Mouse (Mus musculus) myocyte (in vitro differentiated cells): ENCODE results near the gene Rpl3. TPM values are rescaled to one million over a fixed set of nuclear protein-coding genes. Genes with fewer than 3 reads are reported as not detected.

ENCODE experiments used
- H3K27me3 ChIP-seq: one replicate; pipeline ENCODE4 v1.6.1; 2011; ENCODE audit not compliant: control insufficient read depth, insufficient read depth, insufficient read length
- H3K36me3 ChIP-seq: one replicate; pipeline ENCODE4 v1.6.1; 2011; ENCODE audit not compliant: control insufficient read depth, insufficient read depth
- H3K4me2 ChIP-seq: one replicate; pipeline ENCODE4 v1.6.1; 2011; ENCODE audit warnings: low read depth, control low read depth
- H3K4me3 ChIP-seq: one replicate; pipeline ENCODE4 v1.5.1; 2011; ENCODE audit warnings: mild to moderate bottlenecking, control low read depth, moderate library complexity
- H3K79me2 ChIP-seq: one replicate; pipeline ENCODE4 v1.6.1; 2011; ENCODE audit not compliant: control insufficient read depth, insufficient read depth
- H3ac ChIP-seq: one replicate; pipeline ENCODE4 v1.6.1; 2011; ENCODE audit not compliant: control insufficient read depth, insufficient read length
- CEBPB ChIP-seq: IDR thresholded peaks from 2 replicates; pipeline ENCODE4 v1.6.1; 2011; ENCODE audit warnings: mild to moderate bottlenecking, moderate library complexity; ENCODE audit not compliant: poor library complexity, insufficient read depth, severe bottlenecking
- E2F4 ChIP-seq: IDR thresholded peaks from one replicate; pipeline ENCODE4 v1.6.1; 2011; ENCODE audit warnings: mild to moderate bottlenecking, control low read depth, moderate library complexity; ENCODE audit not compliant: insufficient read depth
- MAX ChIP-seq: IDR thresholded peaks from one replicate; pipeline ENCODE4 v1.6.1; 2011; ENCODE audit warnings: low read depth, mild to moderate bottlenecking, control low read depth
- MYOD1 ChIP-seq, 3 experiments: IDR thresholded peaks; one replicate each; pipeline ENCODE4 v1.6.1; 2011; ENCODE audit warnings: control low read depth in 2 of 3, low read depth in 2 of 3, mild to moderate bottlenecking in 2 of 3, moderate library complexity in 1 of 3; ENCODE audit not compliant: insufficient read length in 2 of 3, control insufficient read depth in 1 of 3
- MYOG ChIP-seq, 3 experiments: IDR thresholded peaks; one replicate each; pipeline ENCODE4 v1.6.1; 2011; ENCODE audit warnings: control low read depth in 2 of 3, low read depth in 2 of 3, mild to moderate bottlenecking in 2 of 3; ENCODE audit not compliant: insufficient read length in 2 of 3, control insufficient read depth in 1 of 3, insufficient read depth in 1 of 3
- POLR2A ChIP-seq: IDR thresholded peaks from one replicate; pipeline ENCODE4 v1.6.1; 2011; ENCODE audit warnings: low read depth, mild to moderate bottlenecking, control low read depth, moderate library complexity; ENCODE audit not compliant: insufficient read length
- POLR2AphosphoS2 ChIP-seq: IDR thresholded peaks from one replicate; pipeline ENCODE4 v1.6.1; 2011; ENCODE audit warnings: low read depth, control low read depth; ENCODE audit not compliant: insufficient read length
- REST ChIP-seq: IDR thresholded peaks from one replicate; pipeline ENCODE4 v1.6.1; 2011; ENCODE audit warnings: mild to moderate bottlenecking, control low read depth, moderate library complexity; ENCODE audit not compliant: insufficient read depth, insufficient read length
- SRF ChIP-seq: IDR thresholded peaks from one replicate; pipeline ENCODE4 v1.6.1; 2011; ENCODE audit warnings: low read depth; ENCODE audit not compliant: control insufficient read depth, insufficient read length
- TCF12 ChIP-seq: IDR thresholded peaks from one replicate; pipeline ENCODE4 v1.6.1; 2011; ENCODE audit warnings: mild to moderate bottlenecking, control low read depth; ENCODE audit not compliant: poor library complexity, insufficient read depth, severe bottlenecking
- TCF3 ChIP-seq: IDR thresholded peaks from one replicate; pipeline ENCODE4 v1.6.1; 2011; ENCODE audit warnings: low read depth, control low read depth; ENCODE audit not compliant: insufficient read length
- USF1 ChIP-seq: IDR thresholded peaks from one replicate; pipeline ENCODE4 v1.6.1; 2011; ENCODE audit warnings: low read depth, mild to moderate bottlenecking, control low read depth, moderate library complexity
- polyA plus RNA-seq: library from polyadenylated mRNA; unstranded; fragments of >200 nt; fragmentation: generic; extraction: Trizol; gene quantifications from one replicate; pipeline ENCODE4 v1.2.1, GENCODE M21; 2012; ENCODE audit warnings: missing spikeins

Gene Rpl3
- polyA plus RNA-seq, 1 experiment = 1,089 TPM

- H3K36me3 ChIP-seq = peaks cover 40% of the 10 kb centered on the region
- no peaks in the 10 kb centered on the region for H3K27me3 ChIP-seq
- no peak overlapping the region for H3K4me2 ChIP-seq
- peak in 2 of 3 experiments; percentile 33 to 80 for TF ChIP-seq MYOG (IDR thresholded peaks at IDR 0.05; ENCODE audit: control insufficient read depth in 1 of 3, insufficient read depth in 1 of 3, insufficient read length in 2 of 3, low read depth in 2 of 3)
- TF ChIP-seq MYOD1 (IDR thresholded peaks at IDR 0.05; ENCODE audit: control insufficient read depth in 1 of 3, insufficient read length in 2 of 3, low read depth in 2 of 3) = peak in 2 of 3 experiments; percentile 62 to 77
- no peak for TF ChIP-seq TCF12
- no peak overlapping the region for H3ac ChIP-seq
- H3K4me3 ChIP-seq = no peak overlapping the region
- peaks cover 7% of the 10 kb centered on the region for H3K79me2 ChIP-seq
Measured at GRCm38 (mm10) chr15:80075374-80075694, 16.3 kb downstream of the Rpl3 start.

GRCm38 (mm10) chr15:80074663-80075373 is 16.9 kb downstream of the Rpl3 start:
- no peak for TF ChIP-seq USF1
- TF ChIP-seq POLR2A = peak; percentile 12
- peak; percentile 59 for TF ChIP-seq POLR2AphosphoS2
- TF ChIP-seq CEBPB = no peak
- TF ChIP-seq TCF3 = no peak
- TF ChIP-seq TCF12 = no peak
- TF ChIP-seq MYOG (IDR thresholded peaks at IDR 0.05; ENCODE audit: control insufficient read depth in 1 of 3, insufficient read depth in 1 of 3, insufficient read length in 2 of 3, low read depth in 2 of 3) = peak in 1 of 3 experiments; percentile 24
- no peak for TF ChIP-seq MAX
- no peak for TF ChIP-seq REST
- TF ChIP-seq SRF = peak; percentile 15
- peak in 1 of 3 experiments; percentile 38 for TF ChIP-seq MYOD1 (IDR thresholded peaks at IDR 0.05; ENCODE audit: control insufficient read depth in 1 of 3, insufficient read length in 2 of 3, low read depth in 2 of 3)
- no peak for TF ChIP-seq E2F4
- H3K4me3 ChIP-seq = no peak overlapping the region
- H3K36me3 ChIP-seq = peaks cover 35% of the 10 kb centered on the region
- peaks cover 2% of the 10 kb centered on the region for H3K79me2 ChIP-seq
- no peaks in the 10 kb centered on the region for H3K27me3 ChIP-seq
- H3ac ChIP-seq = no peak overlapping the region
- H3K4me2 ChIP-seq = no peak overlapping the region

- Histone ChIP-seq H3K4me2 (no peak overlapping the region), H3K79me2 (no peaks in the 10 kb centered on the region), H3ac (no peak overlapping the region), H3K36me3 (peaks cover 19% of the 10 kb centered on the region), H3K27me3 (no peaks in the 10 kb centered on the region), H3K4me3 (no peak overlapping the region)
- TF ChIP-seq MYOD1 (IDR thresholded peaks at IDR 0.05; ENCODE audit: control insufficient read depth in 1 of 3, insufficient read length in 2 of 3, low read depth in 2 of 3) (peak in 1 of 3 experiments; percentile 6), REST (no peak)
Measured at GRCm38 (mm10) chr15:80073256-80073621, 18.4 kb downstream of the Rpl3 start.

GRCm38 (mm10) chr15:80072579-80073255 is 19.0 kb downstream of the Rpl3 start:
- TF ChIP-seq TCF12 (no peak), MYOG (IDR thresholded peaks at IDR 0.05; ENCODE audit: control insufficient read depth in 1 of 3, insufficient read depth in 1 of 3, insufficient read length in 2 of 3, low read depth in 2 of 3) (peak in 1 of 3 experiments; percentile 15), SRF (no peak), TCF3 (no peak), POLR2AphosphoS2 (no peak)
- no peaks in the 10 kb centered on the region for H3K79me2 ChIP-seq
- no peak overlapping the region for H3K4me3 ChIP-seq
- no peak overlapping the region for H3K4me2 ChIP-seq
- H3K36me3 ChIP-seq = peaks cover 14% of the 10 kb centered on the region
- no peaks in the 10 kb centered on the region for H3K27me3 ChIP-seq
- H3ac ChIP-seq = no peak overlapping the region

GRCm38 (mm10) chr15:80071951-80072437 is 19.7 kb downstream of the Rpl3 start:
- TF ChIP-seq POLR2AphosphoS2 = no peak
- no peak for TF ChIP-seq E2F4
- TF ChIP-seq SRF = no peak
- TF ChIP-seq MYOD1 (IDR thresholded peaks at IDR 0.05; ENCODE audit: control insufficient read depth in 1 of 3, insufficient read length in 2 of 3, low read depth in 2 of 3) = peak in 2 of 3 experiments; percentile 10 to 62
- TF ChIP-seq POLR2A = no peak
- Histone ChIP-seq H3K4me3 (no peak overlapping the region), H3K4me2 (no peak overlapping the region), H3K36me3 (peaks cover 7% of the 10 kb centered on the region), H3K79me2 (no peaks in the 10 kb centered on the region), H3ac (no peak overlapping the region), H3K27me3 (no peaks in the 10 kb centered on the region)
